In genomic region chr4:31642593-31643290, GRCm38 (mm10) we compare ENCODE assay signal across 8 mouse cellular contexts.
A peak's percentile ranks its signal among the peaks of the same experiment; 100 is the strongest.
DNase-seq lines count a peak whose midpoint lies in the region; ATAC-seq and TF ChIP-seq lines count a peak whose summit lies in the region.

No protein-coding gene starts in this region.

- no peaks in the 10 kb centered on the region for H3K27me3 ChIP-seq in kidney, adult 2 months (replicated peaks; ENCODE audit: control insufficient read depth, insufficient read depth, low read length)
- H3K27me3 ChIP-seq in embryonic facial prominence, embryonic 15.5 days = no peaks in the 10 kb centered on the region

- peak; percentile 40 for DNase-seq in kidney, adult 2 months
- no peak for DNase-seq in kidney, adult 18-20 months
- peak; percentile 51 for DNase-seq in lung, postnatal 10 days
- DNase-seq in spleen, postnatal 4 days (ENCODE audit: low spot score in 2 of 2) = no peak
- no peak for DNase-seq in thymus, postnatal 4 days
- no peak for DNase-seq in layer of hippocampus, postnatal 25 days (ENCODE audit: extremely low spot score in 1 of 2, low spot score in 1 of 2)

- H3K4me2 ChIP-seq in embryonic facial prominence, embryonic 15.5 days (replicated peaks) = 0 out of 2 replicates have a peak overlapping the region, but pooled peaks have one; percentile 21

- no peaks in the 10 kb centered on the region for H3K4me1 ChIP-seq in kidney, adult 2 months (ENCODE audit: control insufficient read depth, insufficient read depth, low read length)
- H3K4me1 ChIP-seq in embryonic facial prominence, embryonic 15.5 days = peaks cover 4% of the 10 kb centered on the region

- H3K27ac ChIP-seq in kidney, adult 2 months (ENCODE audit: insufficient read depth, low read depth, low read length) = no peak overlapping the region
- no peak overlapping the region for H3K27ac ChIP-seq in embryonic facial prominence, embryonic 15.5 days (replicated peaks)

- TF ChIP-seq CTCF in kidney, adult 2 months (conservative IDR thresholded peaks at IDR 0.05; ENCODE audit: insufficient read depth, insufficient read length, low read depth, low read length) = no peak

- H3K9ac ChIP-seq in embryonic facial prominence, embryonic 15.5 days = no peak overlapping the region

- H3K36me3 ChIP-seq in kidney, adult 2 months (ENCODE audit: control insufficient read depth, insufficient read depth, low read length) = no peaks in the 10 kb centered on the region
- H3K36me3 ChIP-seq in embryonic facial prominence, embryonic 15.5 days = no peaks in the 10 kb centered on the region

- H3K9me3 ChIP-seq in embryonic facial prominence, embryonic 15.5 days (replicated peaks) = no peaks in the 10 kb centered on the region

- 49% methylated on average over 10 of the region's 10 CpGs for WGBS in kidney, adult 2 months
- WGBS in embryonic facial prominence, embryonic 15.5 days = 46% methylated on average over 10 of the region's 10 CpGs

- no peak for ATAC-seq in embryonic facial prominence, embryonic 15.5 days (ENCODE audit: insufficient number of reproducible peaks, low FRiP score, low TSS enrichment, low read depth)
- ATAC-seq in hematopoietic stem cell, adult 5-6 weeks (replicated peaks in 1 of 2; ENCODE audit: insufficient read depth in 1 of 2, low FRiP score in 2 of 2, low TSS enrichment in 1 of 2, low read depth in 1 of 2, poor library complexity in 2 of 2, severe bottlenecking in 2 of 2) = peak; percentile 74 to 75

- no peak for TF ChIP-seq POLR2A in kidney, adult 2 months (IDR thresholded peaks at IDR 0.05; ENCODE audit: low read depth, low read length)

- no peak overlapping the region for H3K4me3 ChIP-seq in kidney, adult 2 months (ENCODE audit: insufficient read depth, low read depth, low read length)
- no peak overlapping the region for H3K4me3 ChIP-seq in embryonic facial prominence, embryonic 15.5 days (replicated peaks)

Comparison
In these comparisons a context has a peak if more than half of its experiments do, and no peak if none do; other contexts are left out.
1. DNase-seq: peak in kidney, adult 2 months (single experiment) and lung, postnatal 10 days (single experiment); none in kidney, adult 18-20 months (single experiment), spleen, postnatal 4 days (0 of 2), thymus, postnatal 4 days (single experiment) and layer of hippocampus, postnatal 25 days (0 of 2).